Mouse (Mus musculus) heart, postnatal 0 days (tissue): Measurements from ENCODE around the gene Rims1.

Experiments used
- CTCF ChIP-seq: IDR thresholded peaks from 2 replicates; pipeline ENCODE4 v1.5.1; 2016; ENCODE audit warnings: antibody characterized with exemption, control low read depth, low read depth
- EP300 ChIP-seq: IDR thresholded peaks from 2 replicates; pipeline ENCODE4 v1.6.1; 2016; ENCODE audit warnings: antibody characterized with exemption, low read depth

- no peak for TF ChIP-seq EP300
- no peak for TF ChIP-seq CTCF
Observed at GRCm38 (mm10) chr1:22533146-22534096, 272.4 kb downstream of the Rims1 start.
